Mouse (Mus musculus) midbrain, embryonic 13.5 days (tissue): ENCODE measurements around the gene Tnni3k. TPM values are rescaled to one million over a fixed set of nuclear protein-coding genes. Genes with fewer than 3 reads are reported as not detected.

Source experiments
- ATAC-seq: fragments of 200-750 bp; cut with Nextera tagmentation; 2 replicates; pipeline ENCODE4 v1.8.0; 2017; ENCODE audit warnings: mild to moderate bottlenecking, moderate TSS enrichment, moderate library complexity
- H3K27ac ChIP-seq: fragments of 300-500 bp; sonication (generic); 2 replicates; pipeline ENCODE4 v1.5.1; 2015; ENCODE audit warnings: inconsistent platforms, mild to moderate bottlenecking, moderate library complexity
- H3K27me3 ChIP-seq: fragments of 300-500 bp; sonication (generic); 2 replicates; pipeline ENCODE4 v1.6.1; 2015; ENCODE audit warnings: mild to moderate bottlenecking, inconsistent platforms
- H3K36me3 ChIP-seq: fragments of 300-500 bp; sonication (generic); 2 replicates; pipeline ENCODE4 v1.6.1; 2015; ENCODE audit warnings: mild to moderate bottlenecking, inconsistent platforms
- H3K4me1 ChIP-seq: fragments of 300-500 bp; sonication (generic); replicated peaks from 2 replicates; pipeline ENCODE4 v1.6.1; 2015; ENCODE audit warnings: inconsistent platforms
- H3K4me2 ChIP-seq: fragments of 300-500 bp; sonication (generic); replicated peaks from 2 replicates; pipeline ENCODE4 v1.6.1; 2015; ENCODE audit warnings: moderate library complexity, mild to moderate bottlenecking, inconsistent platforms
- H3K4me3 ChIP-seq: fragments of 300-500 bp; sonication (generic); replicated peaks from 2 replicates; pipeline ENCODE4 v1.5.1; 2015; ENCODE audit warnings: mild to moderate bottlenecking, inconsistent platforms
- H3K9ac ChIP-seq: fragments of 300-500 bp; sonication (generic); replicated peaks from 2 replicates; pipeline ENCODE4 v1.6.1; 2015; ENCODE audit warnings: mild to moderate bottlenecking, inconsistent platforms
- H3K9me3 ChIP-seq: fragments of 300-500 bp; sonication (generic); 2 replicates; pipeline ENCODE4 v1.6.1; 2016; ENCODE audit warnings: mild to moderate bottlenecking, inconsistent platforms
- WGBS: fragments of 180-500 bp; shearing (Covaris S2); methylation state at CpG from one replicate; pipeline ENCODE4 v1.1.7; 2015; 5-methylcytosine and 5-hydroxymethylcytosine counted together
- polyA plus RNA-seq: library from polyadenylated mRNA; unstranded; fragments of >200 nt; fragmentation: Nextera tagmentation; extraction: Ambion mirVana; gene quantifications from 2 replicates; pipeline ENCODE4 v1.2.1, GENCODE M21; 2015

Gene Tnni3k
- polyA plus RNA-seq, 1 experiment from 2014 or later: 0.08 TPM

DNA sequence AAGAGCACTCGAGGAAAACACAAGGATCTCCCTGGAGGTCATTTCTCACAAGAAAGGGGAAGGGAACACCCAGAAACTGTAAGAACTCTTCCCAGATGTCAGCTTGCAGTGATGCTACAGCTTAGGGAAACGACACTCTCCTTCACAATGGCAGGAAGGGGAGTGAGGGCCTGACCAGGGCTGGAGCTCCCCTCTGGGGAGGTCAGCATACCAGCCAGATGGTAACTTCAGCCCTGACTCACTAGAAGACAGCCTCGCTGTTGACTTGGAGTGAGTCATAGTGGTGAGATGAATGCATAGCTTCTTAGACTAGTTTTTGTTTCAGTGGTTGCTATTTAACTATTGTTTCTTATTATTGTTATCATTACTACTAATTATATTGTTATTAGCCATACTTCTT is 300.7 kb downstream of the Tnni3k start:
- H3K36me3 ChIP-seq: no peaks in the 10 kb centered on the region
- H3K27ac ChIP-seq: no peak overlapping the region
- H3K4me2 ChIP-seq: no peak overlapping the region
- H3K4me1 ChIP-seq: no peaks in the 10 kb centered on the region
- no peak overlapping the region for H3K4me3 ChIP-seq
- H3K9me3 ChIP-seq: no peaks in the 10 kb centered on the region
- ATAC-seq: no peak
- H3K27me3 ChIP-seq: no peaks in the 10 kb centered on the region
- no peak overlapping the region for H3K9ac ChIP-seq
- WGBS: 49% methylated on average over 3 of the region's 3 CpGs

DNA sequence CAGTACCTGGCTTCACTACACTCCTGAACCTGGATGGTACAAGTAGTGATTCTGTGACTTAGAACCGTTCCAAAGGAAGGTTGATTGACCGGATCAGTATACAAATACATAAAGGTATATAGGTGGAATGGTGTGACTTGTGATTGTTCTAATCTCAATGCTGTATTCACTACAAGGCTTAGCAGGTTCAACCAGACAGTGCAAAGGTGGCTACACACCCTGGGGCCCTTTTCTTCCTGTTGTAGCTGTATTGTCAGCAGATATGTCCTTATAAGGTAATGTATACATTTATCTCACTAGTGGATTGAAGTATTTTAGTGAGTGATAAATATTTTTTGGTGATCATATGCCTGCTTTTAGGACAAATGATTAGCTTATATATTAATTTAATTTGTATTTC is 310.9 kb downstream of the Tnni3k start:
- Histone ChIP-seq H3K27me3 (no peaks in the 10 kb centered on the region), H3K27ac (no peak overlapping the region), H3K9ac (no peak overlapping the region), H3K4me2 (no peak overlapping the region), H3K4me3 (no peak overlapping the region), H3K9me3 (no peaks in the 10 kb centered on the region), H3K4me1 (peaks cover 6% of the 10 kb centered on the region), H3K36me3 (no peaks in the 10 kb centered on the region)
- 100% methylated on average over 2 of the region's 2 CpGs for WGBS
- no peak for ATAC-seq

DNA sequence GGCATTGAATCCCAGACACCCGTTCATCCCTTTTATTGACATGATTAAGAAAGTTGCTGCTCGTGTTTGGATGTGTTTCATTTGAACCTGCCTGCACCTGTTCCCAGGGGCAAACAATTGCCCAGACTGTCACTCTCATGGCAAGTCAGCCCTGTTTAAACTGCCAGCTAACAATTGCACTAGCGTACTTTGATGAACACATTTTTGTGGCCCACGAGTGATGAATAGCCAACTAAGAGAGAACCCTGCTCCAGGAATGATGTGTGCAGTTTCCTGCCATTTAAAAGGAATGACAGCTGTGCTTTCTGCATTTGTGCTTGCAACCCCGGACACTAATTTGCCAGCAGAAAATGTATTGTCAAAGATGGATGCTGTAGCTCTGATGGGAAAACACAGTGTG is 312.3 kb downstream of the Tnni3k start:
- H3K36me3 ChIP-seq: no peaks in the 10 kb centered on the region
- no peaks in the 10 kb centered on the region for H3K9me3 ChIP-seq
- ATAC-seq: 0 out of 2 replicates have a peak, but pooled peaks have one; percentile 45
- no peak overlapping the region for H3K4me3 ChIP-seq
- H3K9ac ChIP-seq: no peak overlapping the region
- H3K4me2 ChIP-seq: no peak overlapping the region
- WGBS: 47% methylated on average over 5 of the region's 5 CpGs
- H3K27me3 ChIP-seq: no peaks in the 10 kb centered on the region
- H3K4me1 ChIP-seq: peaks cover 6% of the 10 kb centered on the region
- 0 out of 2 replicates have a peak overlapping the region, but pooled peaks have one; percentile 9 for H3K27ac ChIP-seq

DNA sequence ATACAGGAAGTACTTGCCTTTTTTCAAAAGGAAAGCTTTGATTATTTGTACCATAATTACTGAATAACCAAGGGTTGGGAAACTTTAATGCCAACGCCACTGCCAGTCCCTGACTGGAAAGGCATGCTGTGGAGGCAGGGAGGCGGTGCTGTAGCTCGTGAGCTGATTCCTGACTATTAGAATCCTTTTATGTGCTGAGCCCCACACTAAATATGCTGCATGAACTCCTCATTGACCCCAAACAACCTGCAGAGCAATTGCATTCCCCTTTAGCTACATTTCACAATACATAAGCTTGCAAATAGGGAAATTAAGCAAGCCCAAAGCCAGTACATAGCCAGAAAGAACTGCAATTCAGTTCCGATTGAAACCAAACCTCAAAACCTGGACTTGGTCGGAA is 313.7 kb downstream of the Tnni3k start:
- Histone ChIP-seq H3K27ac (no peak overlapping the region), H3K9ac (no peak overlapping the region), H3K4me2 (no peak overlapping the region), H3K36me3 (no peaks in the 10 kb centered on the region), H3K27me3 (no peaks in the 10 kb centered on the region), H3K4me1 (peaks cover 6% of the 10 kb centered on the region), H3K9me3 (no peaks in the 10 kb centered on the region), H3K4me3 (no peak overlapping the region)
- 58% methylated on average over 5 of the region's 5 CpGs for WGBS
- no peak for ATAC-seq

Other genes starting within 250 kb of the Tnni3k start
- gene Fpgt, start 38.0 kb upstream of the Tnni3k start, polyA plus RNA-seq: 20.0 and 22.2 TPM in 2 replicates
- gene Lrriq3, start 38.0 kb upstream of the Tnni3k start, polyA plus RNA-seq: 1.1 and 1.6 TPM in 2 replicates